Mouse (Mus musculus) hindbrain, embryonic 10.5 days (tissue): ENCODE measurements around the gene Helz2. TPM values are rescaled to one million over a fixed set of nuclear protein-coding genes. Genes with fewer than 3 reads are reported as not detected.

Source experiments
- DNase-seq: peaks from one replicate; pipeline ENCODE4 v3.0.0-alpha.2; 2017; ENCODE audit warnings: low spot score
- H3K27ac ChIP-seq: fragments of 300-500 bp; sonication (generic); 2 replicates; pipeline ENCODE4 v1.5.1; 2016; ENCODE audit warnings: mild to moderate bottlenecking, moderate library complexity
- H3K27me3 ChIP-seq: fragments of 300-500 bp; sonication (generic); 2 replicates; pipeline ENCODE4 v1.6.1; 2016; ENCODE audit warnings: mild to moderate bottlenecking; ENCODE audit not compliant: poor library complexity, insufficient read depth, severe bottlenecking
- H3K36me3 ChIP-seq: fragments of 300-500 bp; sonication (generic); 2 replicates; pipeline ENCODE4 v1.6.1; 2016; ENCODE audit warnings: mild to moderate bottlenecking, moderate library complexity
- H3K4me1 ChIP-seq: fragments of 300-500 bp; sonication (generic); replicated peaks from 2 replicates; pipeline ENCODE4 v1.6.1; 2016; ENCODE audit warnings: mild to moderate bottlenecking
- H3K4me3 ChIP-seq: fragments of 300-500 bp; sonication (generic); 2 replicates; pipeline ENCODE4 v1.5.1; 2016; ENCODE audit warnings: mild to moderate bottlenecking, moderate library complexity
- H3K9me3 ChIP-seq: fragments of 300-500 bp; sonication (generic); 2 replicates; pipeline ENCODE4 v1.6.1; 2016; ENCODE audit warnings: mild to moderate bottlenecking, moderate library complexity
- WGBS: fragments of 180-500 bp; shearing (Covaris S2); methylation state at CpG from one replicate; pipeline ENCODE4 v1.1.7; 2016; 5-methylcytosine and 5-hydroxymethylcytosine counted together
- polyA plus RNA-seq: library from polyadenylated mRNA; unstranded; fragments of >200 nt; fragmentation: Nextera tagmentation; extraction: Ambion mirVana; gene quantifications from 2 replicates; pipeline ENCODE4 v1.2.1, GENCODE M21; 2016

Gene Helz2
- polyA plus RNA-seq, 1 experiment from 2014 or later: 0.52 TPM

DNA sequence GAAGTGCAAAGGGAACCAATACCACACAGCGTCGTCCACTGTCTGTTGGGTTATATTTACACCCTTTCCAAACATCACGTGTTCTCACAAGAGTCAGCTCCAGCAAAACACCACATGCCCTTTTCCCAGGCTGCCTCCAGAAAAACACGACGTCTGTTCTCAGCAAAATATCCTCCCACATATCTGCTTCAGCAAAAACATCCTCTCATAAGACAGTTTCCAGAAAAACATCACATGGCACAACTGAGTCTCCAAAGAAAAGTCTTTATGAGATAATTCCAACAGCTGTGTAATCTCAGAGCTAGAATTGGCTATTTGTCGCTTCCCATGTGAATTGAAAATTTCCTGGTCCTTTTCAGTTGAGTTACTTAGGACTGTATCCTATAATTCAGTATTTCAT is 60.9 kb downstream of the Helz2 start:
- Histone ChIP-seq H3K36me3 (no peaks in the 10 kb centered on the region), H3K9me3 (no peaks in the 10 kb centered on the region), H3K27me3 (no peaks in the 10 kb centered on the region), H3K4me3 (no peak overlapping the region), H3K27ac (no peak overlapping the region), H3K4me1 (no peaks in the 10 kb centered on the region)
- WGBS: 85% methylated on average over 6 of the region's 6 CpGs
- no peak for DNase-seq

GRCm38 (mm10) chr2:181178471-181178870 is 63.4 kb downstream of the Helz2 start:
- no peaks in the 10 kb centered on the region for H3K36me3 ChIP-seq
- H3K4me1 ChIP-seq: no peaks in the 10 kb centered on the region
- 87% methylated on average over 5 of the region's 5 CpGs for WGBS
- no peaks in the 10 kb centered on the region for H3K9me3 ChIP-seq
- no peak overlapping the region for H3K27ac ChIP-seq
- no peak overlapping the region for H3K4me3 ChIP-seq
- H3K27me3 ChIP-seq: no peaks in the 10 kb centered on the region
- DNase-seq: no peak

GRCm38 (mm10) chr2:181178015-181178414 is 63.8 kb downstream of the Helz2 start:
- Histone ChIP-seq H3K27me3 (no peaks in the 10 kb centered on the region), H3K4me3 (no peak overlapping the region), H3K9me3 (no peaks in the 10 kb centered on the region), H3K27ac (no peak overlapping the region), H3K36me3 (no peaks in the 10 kb centered on the region), H3K4me1 (no peaks in the 10 kb centered on the region)
- WGBS: 71% methylated on average over 3 of the region's 3 CpGs
- no peak for DNase-seq

Other genes with a start within 250 kb of the Helz2 start
- 23.7 and 44.1 TPM in 2 replicates for gene Chrna4, start 198.5 kb downstream of the Helz2 start, polyA plus RNA-seq
- 5.4 and 15.5 TPM in 2 replicates for gene Kcnq2, start 106.7 kb downstream of the Helz2 start, polyA plus RNA-seq
- gene Eef1a2, start 85.0 kb downstream of the Helz2 start, polyA plus RNA-seq: 0.47 TPM in 1 of 2 replicates, not detected in the other
- 324 and 415 TPM in 2 replicates for gene Ppdpf, start 54.8 kb downstream of the Helz2 start, polyA plus RNA-seq
- gene Ptk6, start 39.2 kb downstream of the Helz2 start, polyA plus RNA-seq: not detected in 2 replicates
- gene Srms, start 28.8 kb downstream of the Helz2 start, polyA plus RNA-seq: 0.07 TPM in 1 of 2 replicates, not detected in the other
- gene Fndc11, start 22.0 kb downstream of the Helz2 start, polyA plus RNA-seq: 0.26 and 0.32 TPM in 2 replicates
- 19.0 and 20.0 TPM in 2 replicates for gene Gmeb2, start 46.0 kb upstream of the Helz2 start, polyA plus RNA-seq
- gene Stmn3, start 72.5 kb upstream of the Helz2 start, polyA plus RNA-seq: 122 and 329 TPM in 2 replicates
- 57.7 and 68.1 TPM in 2 replicates for gene Rtel1, start 77.7 kb upstream of the Helz2 start, polyA plus RNA-seq
- 45.4 and 53.0 TPM in 2 replicates for gene Zgpat, start 122.9 kb upstream of the Helz2 start, polyA plus RNA-seq
- gene Arfrp1, start 123.4 kb upstream of the Helz2 start, polyA plus RNA-seq: 75.3 and 75.4 TPM in 2 replicates
- 29.5 and 29.7 TPM in 2 replicates for gene Lime1, start 138.1 kb upstream of the Helz2 start, polyA plus RNA-seq
- gene Zbtb46, start 217.4 kb upstream of the Helz2 start, polyA plus RNA-seq: 18.6 and 22.2 TPM in 2 replicates